Mouse (Mus musculus): ENCODE results near the gene Zfp385b. TPM values are rescaled to one million over a fixed set of nuclear protein-coding genes. Genes with fewer than 3 reads are reported as not detected.

Zfp385b gene
- polyA plus RNA-seq, 1 experiment: 0.28 TPM

DNA sequence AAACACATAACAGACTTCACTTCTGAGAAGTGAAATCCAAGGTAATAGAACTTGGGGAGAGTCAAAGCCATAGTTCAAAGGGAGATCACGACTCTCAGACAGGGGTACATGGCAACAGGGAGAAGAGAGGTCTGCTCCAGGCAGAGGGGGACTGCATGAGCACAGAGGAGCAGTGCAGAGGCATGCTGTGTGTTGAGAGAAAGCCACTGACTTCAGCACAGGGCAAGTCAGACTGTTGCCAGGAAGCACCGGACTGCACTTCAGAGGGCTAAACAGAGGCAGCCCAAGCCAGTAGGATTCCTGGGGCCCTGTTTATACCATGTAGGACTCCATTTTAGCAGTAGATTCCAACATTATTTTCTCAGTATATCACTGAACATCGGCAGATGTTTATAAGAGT lies 6.4 kb downstream of the Zfp385b start:
- H3K27me3 ChIP-seq (ENCODE audit: control insufficient read depth, insufficient read depth, insufficient read length): peaks cover 4% of the 10 kb centered on the region

DNA sequence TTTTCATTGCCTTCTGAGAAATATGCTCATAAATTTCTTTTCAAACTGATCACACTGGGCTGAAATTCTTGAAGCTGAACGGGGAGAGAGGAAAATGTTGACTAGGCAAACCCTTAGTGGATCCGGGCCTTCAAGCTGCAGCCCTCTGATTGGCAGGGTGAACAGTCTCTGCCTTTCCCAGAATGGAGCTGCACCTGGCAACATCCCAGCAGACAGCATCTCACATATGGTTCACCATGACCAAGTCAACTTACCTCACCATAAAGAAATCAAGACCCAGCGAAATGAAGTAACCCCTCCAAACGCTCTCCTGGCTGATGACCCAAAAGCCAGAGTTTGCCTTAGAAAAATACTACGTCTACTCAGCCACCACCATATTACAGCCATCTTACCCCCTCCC lies 8.7 kb downstream of the Zfp385b start:
- Histone ChIP-seq H3K4me2 (ENCODE audit: low read depth) (no peak overlapping the region), H3K4me3 (no peak overlapping the region), H3K79me2 (ENCODE audit: control insufficient read depth, insufficient read depth) (no peaks in the 10 kb centered on the region)

More for the DNA sequence above, 6.4 kb downstream of the Zfp385b start:
- H3K4me2 ChIP-seq (ENCODE audit: low read depth): no peak overlapping the region
- H3K79me2 ChIP-seq (ENCODE audit: control insufficient read depth, insufficient read depth): no peaks in the 10 kb centered on the region
- TF ChIP-seq POLR2A (IDR thresholded peaks at IDR 0.05; ENCODE audit: insufficient read length, low read depth) (no peak), USF1 (IDR thresholded peaks at IDR 0.05; ENCODE audit: low read depth) (no peak), REST (IDR thresholded peaks at IDR 0.05; ENCODE audit: insufficient read depth, insufficient read length) (no peak), CEBPB (IDR thresholded peaks at IDR 0.05; ENCODE audit: insufficient read depth, poor library complexity, severe bottlenecking) (no peak), MYOD1 (IDR thresholded peaks at IDR 0.05; ENCODE audit: control insufficient read depth in 1 of 3, insufficient read length in 2 of 3, low read depth in 2 of 3) (no peak)
- H3ac ChIP-seq (ENCODE audit: control insufficient read depth, insufficient read length): no peak overlapping the region
- H3K36me3 ChIP-seq (ENCODE audit: control insufficient read depth, insufficient read depth): no peaks in the 10 kb centered on the region
- H3K4me3 ChIP-seq: no peak overlapping the region

DNA sequence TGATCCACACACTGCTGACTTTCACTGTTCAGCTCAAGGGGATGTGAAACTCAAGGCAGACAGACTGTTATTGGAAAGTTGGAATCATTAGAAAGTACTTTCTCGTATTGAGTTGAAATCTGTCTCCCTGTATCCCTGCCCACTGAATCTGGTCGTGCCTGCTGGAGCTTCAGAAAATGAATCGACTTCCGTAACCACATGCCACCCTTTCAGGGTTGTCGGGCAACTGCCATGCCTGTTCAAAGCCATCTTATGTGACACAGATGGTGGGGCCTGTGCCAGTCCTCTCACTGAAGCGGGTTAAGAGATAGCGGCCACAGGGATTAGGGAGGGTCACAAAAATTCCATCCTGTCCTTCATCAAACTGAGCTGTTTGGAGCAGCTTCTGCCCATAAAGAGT lies 14.7 kb downstream of the Zfp385b start:
- no peaks in the 10 kb centered on the region for H3K27me3 ChIP-seq (ENCODE audit: control insufficient read depth, insufficient read depth, insufficient read length)
- no peak for TF ChIP-seq REST (IDR thresholded peaks at IDR 0.05; ENCODE audit: insufficient read depth, insufficient read length)
- TF ChIP-seq TCF12 (IDR thresholded peaks at IDR 0.05; ENCODE audit: insufficient read depth, poor library complexity, severe bottlenecking): no peak
- TF ChIP-seq POLR2AphosphoS2 (IDR thresholded peaks at IDR 0.05; ENCODE audit: insufficient read length, low read depth): no peak
- TF ChIP-seq MYOD1 (IDR thresholded peaks at IDR 0.05; ENCODE audit: control insufficient read depth in 1 of 3, insufficient read length in 2 of 3, low read depth in 2 of 3): no peak
- no peak for TF ChIP-seq MYOG (IDR thresholded peaks at IDR 0.05; ENCODE audit: control insufficient read depth in 1 of 3, insufficient read depth in 1 of 3, insufficient read length in 2 of 3, low read depth in 2 of 3)
- no peak for TF ChIP-seq CEBPB (IDR thresholded peaks at IDR 0.05; ENCODE audit: insufficient read depth, poor library complexity, severe bottlenecking)
- TF ChIP-seq E2F4 (IDR thresholded peaks at IDR 0.05; ENCODE audit: insufficient read depth): no peak
- TF ChIP-seq USF1 (IDR thresholded peaks at IDR 0.05; ENCODE audit: low read depth): no peak
- H3K79me2 ChIP-seq (ENCODE audit: control insufficient read depth, insufficient read depth): no peaks in the 10 kb centered on the region
- H3K4me2 ChIP-seq (ENCODE audit: low read depth): no peak overlapping the region
- H3ac ChIP-seq (ENCODE audit: control insufficient read depth, insufficient read length): no peak overlapping the region
- H3K36me3 ChIP-seq (ENCODE audit: control insufficient read depth, insufficient read depth): no peaks in the 10 kb centered on the region
- no peak overlapping the region for H3K4me3 ChIP-seq

More for the DNA sequence above, 8.7 kb downstream of the Zfp385b start:
- no peak for TF ChIP-seq MYOG (IDR thresholded peaks at IDR 0.05; ENCODE audit: control insufficient read depth in 1 of 3, insufficient read depth in 1 of 3, insufficient read length in 2 of 3, low read depth in 2 of 3)
- TF ChIP-seq POLR2A (IDR thresholded peaks at IDR 0.05; ENCODE audit: insufficient read length, low read depth): no peak
- no peak for TF ChIP-seq TCF3 (IDR thresholded peaks at IDR 0.05; ENCODE audit: insufficient read length, low read depth)
- TF ChIP-seq MAX (IDR thresholded peaks at IDR 0.05; ENCODE audit: low read depth): no peak
- no peak for TF ChIP-seq CEBPB (IDR thresholded peaks at IDR 0.05; ENCODE audit: insufficient read depth, poor library complexity, severe bottlenecking)
- no peak for TF ChIP-seq MYOD1 (IDR thresholded peaks at IDR 0.05; ENCODE audit: control insufficient read depth in 1 of 3, insufficient read length in 2 of 3, low read depth in 2 of 3)
- TF ChIP-seq POLR2AphosphoS2 (IDR thresholded peaks at IDR 0.05; ENCODE audit: insufficient read length, low read depth): no peak
- TF ChIP-seq SRF (IDR thresholded peaks at IDR 0.05; ENCODE audit: control insufficient read depth, insufficient read length, low read depth): no peak
- no peak for TF ChIP-seq E2F4 (IDR thresholded peaks at IDR 0.05; ENCODE audit: insufficient read depth)
- no peak for TF ChIP-seq USF1 (IDR thresholded peaks at IDR 0.05; ENCODE audit: low read depth)
- TF ChIP-seq REST (IDR thresholded peaks at IDR 0.05; ENCODE audit: insufficient read depth, insufficient read length): no peak
- no peak for TF ChIP-seq TCF12 (IDR thresholded peaks at IDR 0.05; ENCODE audit: insufficient read depth, poor library complexity, severe bottlenecking)
- Histone ChIP-seq H3K36me3 (ENCODE audit: control insufficient read depth, insufficient read depth) (no peaks in the 10 kb centered on the region), H3K27me3 (ENCODE audit: control insufficient read depth, insufficient read depth, insufficient read length) (peaks cover 2% of the 10 kb centered on the region), H3ac (ENCODE audit: control insufficient read depth, insufficient read length) (no peak overlapping the region)

DNA sequence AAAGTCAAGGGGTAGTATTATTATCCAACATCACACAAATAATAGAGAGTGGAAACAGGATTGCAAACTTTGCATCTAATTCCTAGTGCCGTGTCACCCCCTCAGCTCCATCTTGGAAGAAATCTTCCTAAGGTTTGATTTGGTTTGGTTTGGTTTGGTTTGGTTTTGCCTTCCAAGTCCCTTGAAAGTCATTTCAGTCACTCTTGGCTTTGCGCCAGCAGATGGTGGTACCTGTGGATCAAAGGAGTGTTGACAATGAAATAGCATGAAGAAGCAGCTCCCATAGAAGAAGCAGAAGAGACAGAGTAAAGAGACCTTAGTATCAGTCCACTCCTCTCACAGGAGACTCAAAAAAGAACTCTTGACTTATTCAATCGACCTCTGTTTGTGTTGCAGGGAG lies 17.1 kb downstream of the Zfp385b start:
- Histone ChIP-seq H3K4me3 (no peak overlapping the region), H3K36me3 (ENCODE audit: control insufficient read depth, insufficient read depth) (no peaks in the 10 kb centered on the region), H3ac (ENCODE audit: control insufficient read depth, insufficient read length) (no peak overlapping the region), H3K79me2 (ENCODE audit: control insufficient read depth, insufficient read depth) (no peaks in the 10 kb centered on the region), H3K4me2 (ENCODE audit: low read depth) (no peak overlapping the region), H3K27me3 (ENCODE audit: control insufficient read depth, insufficient read depth, insufficient read length) (no peaks in the 10 kb centered on the region)
- TF ChIP-seq MYOD1 (IDR thresholded peaks at IDR 0.05; ENCODE audit: control insufficient read depth in 1 of 3, insufficient read length in 2 of 3, low read depth in 2 of 3): no peak
- no peak for TF ChIP-seq SRF (IDR thresholded peaks at IDR 0.05; ENCODE audit: control insufficient read depth, insufficient read length, low read depth)
- no peak for TF ChIP-seq USF1 (IDR thresholded peaks at IDR 0.05; ENCODE audit: low read depth)
- TF ChIP-seq TCF12 (IDR thresholded peaks at IDR 0.05; ENCODE audit: insufficient read depth, poor library complexity, severe bottlenecking): no peak
- no peak for TF ChIP-seq MYOG (IDR thresholded peaks at IDR 0.05; ENCODE audit: control insufficient read depth in 1 of 3, insufficient read depth in 1 of 3, insufficient read length in 2 of 3, low read depth in 2 of 3)
- TF ChIP-seq MAX (IDR thresholded peaks at IDR 0.05; ENCODE audit: low read depth): no peak
- TF ChIP-seq E2F4 (IDR thresholded peaks at IDR 0.05; ENCODE audit: insufficient read depth): no peak
- no peak for TF ChIP-seq POLR2A (IDR thresholded peaks at IDR 0.05; ENCODE audit: insufficient read length, low read depth)
- no peak for TF ChIP-seq CEBPB (IDR thresholded peaks at IDR 0.05; ENCODE audit: insufficient read depth, poor library complexity, severe bottlenecking)
- no peak for TF ChIP-seq TCF3 (IDR thresholded peaks at IDR 0.05; ENCODE audit: insufficient read length, low read depth)
- TF ChIP-seq POLR2AphosphoS2 (IDR thresholded peaks at IDR 0.05; ENCODE audit: insufficient read length, low read depth): no peak
- no peak for TF ChIP-seq REST (IDR thresholded peaks at IDR 0.05; ENCODE audit: insufficient read depth, insufficient read length)

DNA sequence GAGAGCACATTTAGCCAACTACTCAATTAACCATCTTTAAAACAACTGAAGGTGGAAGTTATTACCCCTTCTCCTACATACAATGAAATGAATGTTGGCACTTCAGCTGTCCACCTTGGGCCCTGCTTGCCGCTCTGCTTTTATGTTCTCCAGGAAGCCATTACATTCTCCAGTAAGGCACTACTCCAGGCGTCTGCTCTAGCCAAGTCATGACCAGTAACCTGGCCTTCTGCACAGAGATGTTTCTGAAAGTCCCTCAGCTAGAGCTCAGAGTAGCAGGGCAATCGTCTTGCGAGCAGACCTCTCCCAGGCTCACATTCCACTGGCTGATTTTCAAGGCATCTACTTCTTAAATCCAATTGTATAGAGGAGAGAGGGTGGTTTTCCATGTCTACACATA lies 18.0 kb downstream of the Zfp385b start:
- no peaks in the 10 kb centered on the region for H3K79me2 ChIP-seq (ENCODE audit: control insufficient read depth, insufficient read depth)
- TF ChIP-seq MYOD1 (IDR thresholded peaks at IDR 0.05; ENCODE audit: control insufficient read depth in 1 of 3, insufficient read length in 2 of 3, low read depth in 2 of 3) (no peak), MYOG (IDR thresholded peaks at IDR 0.05; ENCODE audit: control insufficient read depth in 1 of 3, insufficient read depth in 1 of 3, insufficient read length in 2 of 3, low read depth in 2 of 3) (no peak), TCF3 (IDR thresholded peaks at IDR 0.05; ENCODE audit: insufficient read length, low read depth) (no peak), CEBPB (IDR thresholded peaks at IDR 0.05; ENCODE audit: insufficient read depth, poor library complexity, severe bottlenecking) (no peak), POLR2A (IDR thresholded peaks at IDR 0.05; ENCODE audit: insufficient read length, low read depth) (no peak), MAX (IDR thresholded peaks at IDR 0.05; ENCODE audit: low read depth) (no peak), SRF (IDR thresholded peaks at IDR 0.05; ENCODE audit: control insufficient read depth, insufficient read length, low read depth) (no peak), TCF12 (IDR thresholded peaks at IDR 0.05; ENCODE audit: insufficient read depth, poor library complexity, severe bottlenecking) (no peak), E2F4 (IDR thresholded peaks at IDR 0.05; ENCODE audit: insufficient read depth) (no peak), USF1 (IDR thresholded peaks at IDR 0.05; ENCODE audit: low read depth) (no peak), REST (IDR thresholded peaks at IDR 0.05; ENCODE audit: insufficient read depth, insufficient read length) (no peak), POLR2AphosphoS2 (IDR thresholded peaks at IDR 0.05; ENCODE audit: insufficient read length, low read depth) (no peak)
- no peaks in the 10 kb centered on the region for H3K27me3 ChIP-seq (ENCODE audit: control insufficient read depth, insufficient read depth, insufficient read length)
- no peak overlapping the region for H3K4me3 ChIP-seq
- H3ac ChIP-seq (ENCODE audit: control insufficient read depth, insufficient read length): no peak overlapping the region
- no peak overlapping the region for H3K4me2 ChIP-seq (ENCODE audit: low read depth)
- H3K36me3 ChIP-seq (ENCODE audit: control insufficient read depth, insufficient read depth): no peaks in the 10 kb centered on the region
